Mouse (Mus musculus) layer of hippocampus, adult 11-12 months (tissue): ENCODE data around the gene Sfxn5.

Source experiments
- DNase-seq: peaks from one replicate; pipeline ENCODE4 v3.0.0; 2022; ENCODE audit warnings: low spot score

Gene Sfxn5

DNA sequence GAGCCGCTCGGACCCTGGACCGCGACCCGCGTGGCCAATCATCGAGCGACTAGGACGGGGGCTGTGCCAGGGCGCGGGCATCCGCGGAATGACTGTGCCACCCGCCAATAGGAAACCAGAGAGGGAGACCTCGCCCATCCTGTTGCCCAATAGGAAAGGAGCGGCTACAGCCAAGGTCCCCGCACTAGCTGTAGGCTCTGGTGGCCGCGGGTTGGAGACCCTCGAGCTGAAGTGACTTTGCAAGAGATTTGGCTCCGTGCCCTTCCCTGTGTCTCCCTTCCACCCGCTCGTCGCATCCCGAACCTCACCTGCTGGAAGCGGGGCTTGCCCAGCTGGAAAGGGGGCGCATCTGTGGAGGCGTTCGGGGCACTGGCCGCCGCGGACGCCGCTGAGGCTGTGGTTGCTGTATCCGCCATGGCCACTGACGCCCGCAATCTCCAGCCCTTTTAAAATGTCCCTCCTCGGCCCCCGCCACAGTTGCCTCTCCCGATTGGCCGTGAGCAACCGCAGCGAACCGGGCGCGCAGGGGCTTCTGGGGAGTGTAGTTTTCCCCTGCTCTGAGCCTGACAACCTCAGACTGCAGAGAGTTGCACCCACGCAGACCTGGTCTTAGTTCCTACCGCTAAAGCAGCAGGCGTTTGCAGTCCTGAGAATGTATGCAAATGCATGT, at the start of gene Sfxn5:
Gene Sfxn5, minus strand, starts transcription at position 423 of the 670 bp plus-strand sequence.
- DNase-seq: peak; percentile 95

DNA sequence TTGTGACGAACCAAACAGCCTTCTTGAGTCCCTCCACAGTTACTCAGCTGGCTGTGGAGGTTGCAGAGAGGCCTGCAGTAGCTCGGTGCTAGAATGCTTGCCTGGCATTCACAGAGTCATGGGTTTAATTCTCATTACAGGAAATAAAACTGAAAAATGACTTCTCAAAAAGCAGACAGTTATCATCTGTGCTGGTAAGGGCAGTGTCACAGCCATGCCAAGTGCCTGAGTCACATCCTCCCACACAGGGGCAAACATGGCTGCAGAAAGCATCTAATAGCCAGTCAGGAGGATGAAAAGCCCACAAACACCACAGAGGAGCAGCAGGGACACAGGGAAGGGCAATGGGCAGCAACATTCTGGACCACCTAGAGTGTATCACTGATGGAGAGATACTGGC, 49.6 kb upstream of the Sfxn5 start:
- no peak for DNase-seq

DNA sequence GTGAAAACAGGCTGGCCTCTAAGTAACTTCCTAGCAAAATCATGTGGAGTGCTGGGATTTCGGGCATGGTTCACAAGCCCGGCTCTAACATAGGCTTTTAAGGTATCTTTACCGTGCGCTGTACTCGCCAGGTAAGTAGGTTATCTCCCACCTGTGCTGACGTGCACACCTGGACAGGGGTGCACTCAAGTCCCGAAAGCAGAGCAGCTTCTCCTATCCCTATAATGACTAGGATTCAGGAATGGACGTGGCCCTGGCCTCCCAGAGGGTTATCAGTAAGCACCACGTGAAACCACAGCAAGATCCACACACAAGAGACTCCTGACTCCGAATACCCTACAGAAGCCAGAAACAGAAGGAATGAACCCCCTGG, 48.4 kb upstream of the Sfxn5 start:
- no peak for DNase-seq

DNA sequence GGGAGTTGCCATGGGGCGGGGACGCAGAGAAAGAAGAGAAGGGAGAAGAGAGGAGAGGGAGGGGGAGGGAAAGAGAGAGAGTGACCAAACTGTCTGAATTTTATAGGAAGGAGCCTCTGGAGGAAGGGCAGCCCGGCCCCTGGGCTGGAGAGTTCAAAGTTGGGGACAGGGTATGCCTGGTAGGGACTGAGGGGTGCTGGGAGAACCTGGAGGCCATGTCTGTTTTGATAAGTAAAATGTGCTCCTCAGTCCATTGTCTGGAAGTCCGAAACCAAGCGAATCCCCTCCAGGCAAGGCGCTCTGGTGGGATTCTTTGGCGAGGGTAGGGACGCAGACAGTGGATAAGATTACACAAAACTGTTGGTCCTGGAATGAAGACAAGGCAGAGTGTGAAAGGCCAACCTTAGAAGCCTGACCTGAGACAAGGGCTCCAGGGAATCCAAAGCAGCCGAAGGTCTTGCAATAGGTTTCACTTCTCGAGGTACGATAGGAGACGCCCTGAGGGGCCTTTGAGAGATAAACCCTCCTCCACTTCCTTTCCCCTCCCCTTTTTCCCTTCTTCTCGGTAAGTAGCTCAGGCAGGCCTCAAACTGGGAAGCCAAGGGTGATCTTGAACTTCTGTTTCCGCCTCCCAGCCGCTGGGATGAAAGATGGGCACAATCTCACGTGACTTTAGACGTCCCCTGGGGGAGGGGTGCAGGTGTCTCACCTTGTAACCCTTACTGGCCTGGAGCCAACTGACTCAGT, 47.9 kb upstream of the Sfxn5 start:
- DNase-seq: no peak

DNA sequence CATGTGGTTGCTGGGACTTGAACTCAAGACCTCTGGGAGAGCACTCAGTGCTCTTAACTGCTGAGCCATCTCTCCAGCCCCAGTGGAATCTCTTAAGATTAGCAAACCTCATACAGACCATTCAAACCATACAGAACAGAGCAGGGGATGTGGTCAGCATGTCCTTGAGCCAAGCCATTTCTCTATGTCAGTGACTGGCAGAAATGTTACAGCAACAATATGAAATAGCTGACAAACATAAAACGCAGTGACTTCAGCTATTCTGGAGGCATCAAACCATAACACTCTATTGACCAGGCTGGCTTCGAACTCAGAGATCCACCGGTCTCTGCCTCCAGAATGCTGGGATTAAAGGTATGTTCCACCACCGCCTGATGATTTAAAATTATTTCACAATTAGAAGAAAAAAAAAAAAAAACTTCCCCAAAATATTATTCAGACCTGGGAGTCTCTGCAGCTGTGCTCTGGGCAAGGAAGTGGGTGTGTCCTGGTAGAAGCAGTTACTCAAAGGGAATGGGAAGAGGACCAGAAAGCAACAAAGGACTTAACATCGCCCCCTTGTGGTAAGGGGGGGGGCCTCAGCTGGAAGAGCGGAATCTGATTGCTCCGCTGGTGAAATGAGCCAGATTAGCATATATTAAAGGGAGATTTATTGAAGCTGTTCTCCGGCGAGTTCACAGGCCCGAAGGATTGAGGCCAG, 47.1 kb upstream of the Sfxn5 start:
- DNase-seq: peak; percentile 86

DNA sequence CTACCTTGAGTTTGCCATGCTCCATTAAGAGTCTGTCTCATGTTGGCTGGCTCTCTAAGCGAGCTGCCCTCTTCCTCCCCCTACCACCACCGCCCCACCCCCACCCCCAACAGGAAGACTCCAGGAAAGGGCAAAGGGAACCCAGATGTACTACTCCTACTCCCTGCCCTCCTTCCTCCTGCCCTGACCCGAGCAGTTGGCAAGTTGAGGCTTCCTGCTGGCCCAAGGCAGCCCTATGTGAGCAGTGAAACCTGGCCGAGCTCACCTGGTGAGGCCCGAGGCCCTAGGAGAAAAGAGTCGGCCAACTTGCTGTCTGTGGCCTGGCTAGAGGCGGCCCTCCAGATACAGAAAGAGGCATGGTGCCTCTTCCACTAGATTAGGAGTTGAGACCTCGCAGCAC, 45.4 kb upstream of the Sfxn5 start:
- DNase-seq: no peak

DNA sequence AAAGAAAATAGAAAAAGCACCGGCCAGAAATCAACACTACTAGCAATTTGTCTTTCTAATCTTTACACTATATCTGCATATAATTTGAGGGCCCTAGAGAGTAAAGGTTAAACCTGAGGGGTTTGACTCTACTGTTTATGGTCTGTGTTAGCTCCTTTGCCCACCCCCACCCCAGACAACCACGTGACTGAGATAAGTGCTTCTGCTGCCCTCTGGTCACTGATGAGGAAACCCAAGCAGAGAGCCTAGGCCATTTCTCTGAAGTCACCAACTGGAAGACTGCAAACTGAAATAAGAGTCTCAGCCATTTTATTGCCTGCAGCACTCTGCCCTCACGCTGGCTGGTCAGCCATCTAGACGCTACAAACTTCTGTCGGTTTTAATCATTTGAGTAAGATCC, 44.7 kb upstream of the Sfxn5 start:
- no peak for DNase-seq

DNA sequence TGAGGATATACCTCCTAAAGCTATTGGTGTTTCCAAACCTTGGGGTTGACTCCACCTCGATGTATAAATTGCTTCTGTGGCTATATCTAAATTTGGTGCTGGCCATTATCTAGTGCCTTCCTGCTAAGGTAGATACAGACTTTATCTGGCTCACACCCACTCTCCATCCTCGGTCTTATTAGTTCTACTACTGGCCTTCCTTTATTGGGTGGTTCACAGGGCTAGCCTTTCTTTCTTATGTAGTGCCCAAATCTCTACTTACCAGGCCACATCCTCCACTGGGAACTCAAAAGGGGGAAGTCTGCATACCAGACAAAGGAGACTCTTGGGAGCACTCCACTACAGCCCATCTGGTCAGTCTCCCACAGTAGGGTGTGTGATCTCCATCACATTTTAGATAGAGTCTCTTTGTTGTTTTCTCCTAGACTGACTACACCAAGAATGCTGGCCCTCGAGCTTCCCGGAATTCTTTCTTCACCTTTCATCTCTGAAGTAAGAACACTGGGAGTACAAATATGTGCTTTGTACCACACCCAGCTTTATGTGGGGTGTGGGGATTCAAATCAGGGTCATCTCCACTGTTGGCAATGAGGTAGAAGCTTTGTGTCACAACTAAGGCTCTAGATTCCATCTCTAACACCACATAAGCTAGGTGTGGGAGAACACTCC, 44.0 kb upstream of the Sfxn5 start:
- DNase-seq: no peak

DNA sequence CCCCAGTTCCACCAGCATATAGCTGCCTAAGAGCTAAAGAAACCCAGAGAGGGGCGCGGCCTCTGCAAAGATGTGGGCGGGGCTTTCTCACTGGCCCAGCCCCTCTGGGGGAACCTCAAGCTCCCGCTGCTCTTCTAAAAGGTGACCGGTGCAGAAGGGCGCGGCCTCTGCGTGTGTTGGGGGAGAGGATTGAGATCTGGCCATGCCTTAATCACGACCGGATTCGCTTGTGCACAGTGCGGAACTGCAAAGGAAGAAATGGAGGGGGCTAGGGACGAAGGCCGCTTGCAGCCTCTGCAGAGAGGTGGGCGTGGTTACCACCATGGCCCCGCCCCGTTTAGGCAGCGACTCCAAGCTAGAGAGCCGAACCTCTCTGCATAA, 41.5 kb upstream of the Sfxn5 start:
- peak; percentile 95 for DNase-seq

DNA sequence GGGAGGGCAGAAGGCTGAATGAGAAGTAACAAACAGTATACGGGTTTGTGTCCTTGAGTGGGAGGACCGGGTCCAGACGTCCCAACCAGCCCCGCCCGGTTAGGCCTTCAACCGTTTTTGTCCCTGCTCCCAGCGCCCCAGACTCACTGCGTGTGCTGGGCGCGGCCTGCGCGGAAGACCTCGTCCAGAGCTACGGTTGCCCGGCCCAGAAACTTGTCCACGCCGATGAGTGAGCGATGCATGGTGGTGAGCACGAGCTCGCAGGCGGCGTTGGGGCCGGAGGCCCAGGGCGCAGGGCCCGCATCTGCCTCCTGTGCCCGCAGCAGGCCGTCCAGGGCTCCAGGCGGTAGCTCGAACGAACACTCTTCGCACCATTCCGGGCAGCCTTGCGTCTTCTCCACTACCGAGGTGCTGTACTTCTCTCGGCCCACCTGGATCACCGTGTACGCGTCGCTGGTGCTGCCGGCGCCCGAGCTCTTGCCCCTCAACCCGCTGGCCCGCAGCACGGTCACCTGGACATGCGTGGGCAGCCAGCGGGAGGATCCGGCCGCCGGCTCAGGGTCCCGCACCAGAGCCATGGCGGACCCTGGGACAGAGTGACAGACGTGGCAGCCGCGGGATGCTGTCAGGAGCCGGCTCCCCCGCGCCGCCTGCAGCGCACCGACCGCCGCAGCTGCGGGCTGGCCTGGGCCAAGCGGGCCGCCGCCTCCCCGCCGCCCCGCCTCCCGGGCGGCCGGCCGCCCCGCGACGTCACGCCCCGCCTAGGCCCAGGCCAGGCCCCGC, 40.9 kb upstream of the Sfxn5 start, which contains the start of gene Rab11fip5:
Gene Rab11fip5, minus strand, starts transcription at position 684 of the 783 bp plus-strand sequence.
- DNase-seq: no peak

DNA sequence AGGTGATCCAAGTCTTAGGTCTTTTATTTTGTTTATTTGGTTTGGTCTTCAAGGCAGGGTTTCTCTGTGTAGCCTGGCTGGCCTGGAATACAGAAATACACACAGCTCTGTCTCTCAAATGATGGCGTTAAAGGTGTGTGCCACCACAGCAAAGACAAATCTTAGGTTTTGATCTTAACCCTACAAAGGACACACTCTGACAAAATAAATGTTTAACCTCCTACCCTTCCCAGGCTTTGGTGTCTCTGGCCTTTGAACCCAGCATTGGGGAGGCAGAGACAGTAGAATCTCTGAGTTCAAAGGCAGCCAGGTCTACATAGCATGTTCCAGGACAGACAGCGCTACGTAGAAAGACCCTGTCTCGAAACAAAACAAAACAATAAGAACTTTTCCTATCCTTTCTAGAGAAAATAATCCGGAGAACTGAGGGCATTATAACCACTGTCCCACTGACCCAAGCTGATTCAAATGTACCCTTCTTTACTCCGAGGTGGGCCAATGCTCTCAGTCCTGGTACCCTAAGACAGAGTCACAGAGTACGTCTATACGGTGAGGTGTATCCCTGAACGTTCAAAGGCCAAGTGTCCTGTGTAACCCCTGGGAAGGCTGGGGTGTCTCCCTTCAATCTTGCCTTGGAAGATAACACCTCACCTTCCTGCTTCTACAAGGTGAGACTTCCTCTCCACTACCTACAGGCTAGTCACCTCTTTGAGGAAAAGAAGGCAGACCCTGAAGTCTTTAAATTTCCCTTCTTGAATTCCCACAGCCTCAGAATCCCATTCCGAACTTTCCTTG, 40.0 kb upstream of the Sfxn5 start:
- no peak for DNase-seq

DNA sequence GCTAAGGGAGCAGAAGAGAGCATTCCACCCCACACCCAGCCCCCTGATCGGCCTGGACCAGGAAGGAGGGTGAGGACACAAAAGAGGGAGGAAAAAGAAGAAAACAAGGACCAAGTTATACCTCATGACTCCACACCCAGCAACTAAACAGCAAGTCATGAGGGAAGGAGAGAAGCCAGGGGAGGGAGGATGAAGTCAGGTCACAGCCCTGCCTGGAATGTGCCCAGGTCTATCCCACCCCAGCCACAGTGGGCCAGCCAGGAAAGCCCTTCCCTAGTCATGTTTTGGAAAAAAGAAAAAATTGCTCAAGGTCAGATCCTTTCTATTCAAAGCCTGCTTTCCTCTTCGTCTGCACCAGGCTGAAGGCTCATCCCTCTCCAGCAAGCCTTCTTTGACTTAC, 39.3 kb upstream of the Sfxn5 start:
- DNase-seq: no peak

DNA sequence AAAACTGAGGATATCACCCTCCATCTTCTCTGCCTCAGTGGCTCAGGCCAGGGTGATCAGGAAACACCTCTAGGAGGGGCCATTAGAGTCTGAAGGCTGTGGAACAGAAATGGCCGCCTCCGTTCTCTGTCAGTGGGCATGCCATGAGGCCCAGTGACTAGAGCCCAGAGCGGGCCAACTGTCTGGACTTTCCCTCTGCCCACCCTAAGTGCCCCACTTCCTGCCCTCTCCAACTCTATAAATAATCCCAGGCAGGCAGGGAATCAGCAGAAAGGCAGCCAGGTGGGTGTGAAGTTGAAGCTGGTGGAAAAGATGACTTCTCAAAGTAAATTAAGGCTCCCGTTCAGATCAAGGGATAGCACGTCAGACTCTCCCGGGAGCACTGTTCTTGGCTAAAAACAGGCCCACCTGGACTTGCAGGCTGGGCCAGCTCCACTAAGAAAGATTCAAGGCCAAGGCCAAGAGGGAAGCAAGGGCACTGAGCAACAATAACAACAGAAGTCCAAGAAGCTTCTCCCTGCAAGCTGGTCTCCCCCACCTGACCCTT, 38.7 kb upstream of the Sfxn5 start:
- no peak for DNase-seq

DNA sequence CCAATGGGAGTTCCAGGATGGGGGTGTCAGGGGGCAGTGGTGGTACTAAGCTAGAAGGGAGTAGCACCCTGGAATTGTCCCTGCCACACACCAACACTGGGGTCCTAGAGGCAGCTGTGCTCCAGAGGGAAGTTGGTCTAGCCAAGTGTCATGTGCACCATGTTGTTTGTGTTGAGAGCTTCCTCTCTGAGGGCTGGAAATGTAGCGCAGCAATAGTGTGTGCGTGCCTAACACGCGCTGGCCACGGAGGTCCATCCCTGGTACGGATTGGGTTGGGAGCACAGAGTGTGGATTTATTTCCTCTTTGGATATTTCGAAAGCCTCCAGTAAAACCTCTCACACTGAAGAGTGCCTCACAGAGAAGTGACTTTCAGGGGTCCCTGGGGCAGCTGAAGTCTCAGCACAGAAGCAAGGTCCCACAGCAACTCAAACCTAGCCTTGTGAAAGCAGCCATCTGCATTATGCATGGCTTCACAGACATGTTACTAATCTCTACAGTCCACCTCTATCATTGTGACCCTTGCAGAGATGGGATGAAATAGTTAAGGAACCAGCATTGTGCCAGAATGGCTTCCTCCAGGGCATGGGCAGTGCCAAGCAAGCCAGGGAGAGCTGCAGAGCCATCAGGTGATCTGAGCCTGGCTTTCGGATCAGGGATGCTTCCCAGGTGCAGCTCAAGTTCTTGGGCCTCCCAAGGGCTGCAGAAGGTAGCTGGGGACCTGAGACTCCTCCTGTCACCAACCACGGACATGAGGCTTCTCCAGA, 37.6 kb upstream of the Sfxn5 start:
- DNase-seq: peak; percentile 47

DNA sequence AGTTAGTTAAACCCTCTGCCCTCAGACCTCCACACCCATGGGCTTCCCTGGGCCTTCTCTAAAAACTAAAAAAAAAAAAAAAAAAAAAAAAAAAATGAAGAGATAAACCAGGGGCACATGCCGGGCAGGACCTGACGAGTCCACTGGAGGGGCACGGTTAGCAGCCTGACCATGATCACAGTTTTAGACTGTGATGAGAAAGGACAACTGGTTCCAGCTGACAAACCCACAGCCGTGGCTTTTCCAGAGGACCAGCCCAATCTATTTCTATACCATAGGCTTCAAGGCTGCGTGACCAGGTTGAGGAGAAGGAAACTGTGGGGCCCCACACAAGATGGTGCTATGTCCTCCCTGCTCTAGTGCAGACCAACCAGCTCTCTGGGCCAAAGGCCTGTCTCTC, 36.8 kb upstream of the Sfxn5 start:
- no peak for DNase-seq

DNA sequence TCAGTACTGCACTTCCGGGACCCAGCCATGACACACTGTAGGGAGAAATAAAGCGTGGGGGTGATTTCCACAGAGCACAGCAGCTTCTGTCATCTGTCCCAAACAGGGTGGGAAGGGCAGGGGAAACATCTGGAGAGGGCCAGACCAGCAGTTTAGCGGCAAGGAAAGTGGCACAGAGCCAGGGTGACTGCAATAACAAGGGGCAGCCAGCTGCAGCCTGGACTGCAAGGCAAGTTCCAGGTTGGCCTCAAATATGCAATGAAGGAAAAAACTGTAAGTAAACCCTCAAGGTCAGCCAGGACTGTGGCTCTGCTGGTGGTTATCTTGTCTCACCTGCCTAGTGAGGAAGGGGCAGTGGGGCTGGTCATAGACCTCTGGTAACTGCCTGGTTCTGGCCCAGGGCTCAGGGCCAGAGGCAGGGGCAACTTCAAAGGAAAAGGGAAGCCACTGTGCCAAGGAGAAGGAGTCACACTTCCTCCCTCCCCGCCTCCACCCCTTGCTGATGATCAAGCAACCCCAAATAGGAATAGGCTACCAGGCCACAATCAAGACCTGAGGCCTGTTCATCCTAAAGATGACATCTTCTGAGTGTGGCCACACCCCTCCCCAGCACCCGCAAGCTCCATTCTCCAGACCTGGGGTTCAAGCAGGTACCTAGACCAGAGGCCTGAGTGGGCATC, 36.1 kb upstream of the Sfxn5 start:
- DNase-seq: peak; percentile 63

DNA sequence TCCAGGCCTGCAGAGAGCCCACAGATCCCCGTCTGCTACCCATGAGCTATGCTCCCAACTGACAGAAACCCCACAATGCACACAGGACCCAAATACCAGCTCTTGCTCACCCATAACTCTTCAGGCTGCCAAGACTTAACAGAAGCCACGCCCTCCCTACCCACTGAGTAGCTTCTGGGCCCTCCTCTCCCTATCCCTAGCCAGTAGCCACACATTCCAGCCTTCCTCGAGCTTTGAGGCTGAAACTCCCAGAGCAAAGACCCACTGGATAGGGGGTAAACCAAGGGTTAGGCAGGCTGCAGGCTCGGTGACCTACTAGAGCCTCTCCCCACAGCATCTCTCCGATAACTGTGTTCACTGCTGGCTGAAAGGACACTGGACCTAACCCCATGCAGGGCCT, 35.5 kb upstream of the Sfxn5 start:
- no peak for DNase-seq

DNA sequence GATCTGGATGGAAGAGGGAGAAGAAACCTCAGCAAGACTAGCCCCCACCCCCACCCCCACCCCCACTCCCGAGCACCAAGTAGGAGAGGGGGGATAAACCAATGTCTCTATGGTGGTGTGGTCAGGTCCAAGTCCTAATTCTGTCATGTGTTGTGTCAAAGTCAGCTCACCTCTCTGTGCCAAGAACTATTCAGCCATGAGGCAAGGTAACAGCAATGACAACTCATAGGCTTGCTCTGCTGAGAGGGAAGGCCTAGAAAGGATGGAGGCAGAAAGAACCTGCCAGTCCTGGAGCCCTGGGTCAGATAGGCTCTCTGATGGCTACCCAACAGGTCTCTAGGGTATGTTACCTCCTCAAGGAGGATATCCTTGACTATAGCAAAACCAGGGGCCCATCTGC, 34.9 kb upstream of the Sfxn5 start:
- no peak for DNase-seq

DNA sequence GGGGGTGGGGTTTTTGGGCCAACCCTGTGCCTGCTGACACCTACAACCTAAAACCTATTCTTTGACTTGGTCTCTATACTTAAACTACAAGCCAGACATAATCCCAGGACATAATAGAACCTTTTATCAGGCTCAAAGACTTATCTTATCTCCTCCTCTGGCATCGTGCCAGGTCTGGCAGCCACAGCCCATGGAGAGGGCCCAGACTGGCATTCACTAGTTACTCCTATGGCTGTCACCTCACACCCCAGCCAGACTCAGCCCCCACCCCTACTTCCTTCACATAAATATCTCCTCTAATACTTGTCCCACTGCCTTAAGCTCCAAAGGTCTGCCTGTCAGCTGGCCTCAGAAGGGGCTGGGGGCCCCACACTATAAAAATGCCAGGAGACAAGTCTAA, 33.2 kb upstream of the Sfxn5 start:
- no peak for DNase-seq
